Mouse (Mus musculus): ENCODE measurements around the gene Klk8.

Klk8 gene

GRCm38 (mm10) chr7:43796355-43796754 is 1.0 kb upstream of the Klk8 start:
- no peak for DNase-seq

- DNase-seq, result peak; percentile 17
Observed at GRCm38 (mm10) chr7:43797844-43798462, 576 bp downstream of the Klk8 start.

- DNase-seq, result no peak
Observed at GRCm38 (mm10) chr7:43799876-43800275, 2.5 kb downstream of the Klk8 start.

- no peak for DNase-seq
Observed at GRCm38 (mm10) chr7:43810994-43811393, 13.6 kb downstream of the Klk8 start, which contains the start of gene Klk7. Klk7 (plus strand) TSS chr7:43811294.

GRCm38 (mm10) chr7:43815211-43815610 is 17.8 kb downstream of the Klk8 start:
- DNase-seq, result no peak

- DNase-seq, result no peak
Observed at GRCm38 (mm10) chr7:43816746-43817145, 19.4 kb downstream of the Klk8 start.

GRCm38 (mm10) chr7:43821581-43821980 is 24.2 kb downstream of the Klk8 start:
- DNase-seq, result no peak

- DNase-seq, result no peak
Observed at GRCm38 (mm10) chr7:43824199-43824598, 26.8 kb downstream of the Klk8 start, which contains the start of gene Klk6. Klk6 (plus strand) TSS chr7:43824499.

- no peak for DNase-seq
Observed at GRCm38 (mm10) chr7:43826056-43826455, 28.7 kb downstream of the Klk8 start.

GRCm38 (mm10) chr7:43827706-43828105 is 30.3 kb downstream of the Klk8 start:
- no peak for DNase-seq

GRCm38 (mm10) chr7:43829006-43829405 is 31.6 kb downstream of the Klk8 start:
- no peak for DNase-seq

- no peak for DNase-seq
Observed at GRCm38 (mm10) chr7:43841701-43842100, 44.3 kb downstream of the Klk8 start, which contains the start of gene Klk5. Klk5 (plus strand) TSS chr7:43841971.

- no peak for DNase-seq
Observed at GRCm38 (mm10) chr7:43843801-43844200, 46.4 kb downstream of the Klk8 start.

- DNase-seq, result no peak
Observed at GRCm38 (mm10) chr7:43851616-43852015, 54.2 kb downstream of the Klk8 start.
